In the genomic region with DNA sequence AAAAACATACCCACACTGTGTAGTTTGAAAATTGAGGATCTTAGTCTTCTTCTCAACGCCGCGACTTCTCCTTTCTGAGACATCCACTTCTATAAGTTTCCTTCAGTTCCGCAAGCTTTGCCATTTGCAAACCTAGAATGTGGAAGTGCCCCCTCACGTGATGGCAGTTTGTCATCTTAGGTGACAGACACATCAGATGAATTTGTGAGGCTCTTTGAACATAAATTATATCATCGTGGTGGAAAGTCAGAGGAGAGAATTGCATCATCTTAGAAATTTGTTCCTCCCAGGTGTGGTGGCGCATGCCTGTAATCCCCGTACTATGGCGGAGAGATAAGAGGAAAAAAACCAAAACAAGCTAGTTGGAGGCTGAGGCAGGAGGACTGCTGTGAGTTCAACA, we compare ENCODE assay signal across 11 mouse cellular contexts. TPM values are rescaled to one million over a fixed set of nuclear protein-coding genes. Genes with fewer than 3 reads are reported as not detected.
A peak's percentile ranks its signal among the peaks of the same experiment; 100 is the strongest.
DNase-seq lines count a peak whose midpoint lies in the region; ATAC-seq and TF ChIP-seq lines count a peak whose summit lies in the region.
"Had no signal": no experiment of that assay in that cellular context is flagged by ENCODE, and none has a peak within 500 bp of the region (broad histone marks: within the 10 kb centered on the region; RNA-seq: fewer than 3 reads in every experiment).

No protein-coding gene starts in this region.

- H3K9ac ChIP-seq in embryonic facial prominence, embryonic 14.5 days (ENCODE audit: low read depth, low read length): no peak overlapping the region
- H3K9ac ChIP-seq: lung, embryonic 15.5 days had no signal

- H3K4me2 ChIP-seq in embryonic facial prominence, embryonic 14.5 days (ENCODE audit: low read depth, low read length): no peak overlapping the region
- H3K4me2 ChIP-seq: lung, embryonic 15.5 days had no signal

- no peak for TF ChIP-seq CTCF in thymus, adult 2 months (IDR thresholded peaks at IDR 0.05; ENCODE audit: borderline replicate concordance, control insufficient read depth, extremely low read depth, insufficient read depth, low read length, poor library complexity)

- no peak for TF ChIP-seq POLR2A in thymus, adult 2 months (IDR thresholded peaks at IDR 0.05; ENCODE audit: control insufficient read depth, extremely low read depth, insufficient read depth, low read length, poor library complexity)

- WGBS in embryonic facial prominence, embryonic 14.5 days: 92% methylated on average over 9 of the region's 9 CpGs
- 93% methylated on average over 9 of the region's 9 CpGs for whole genome bisulfite sequencing in embryonic facial prominence, embryonic 10.5 days
- WGBS in thymus, adult 2 months: 31% methylated on average over 9 of the region's 9 CpGs

- no peak overlapping the region for H3K27ac ChIP-seq in embryonic facial prominence, embryonic 14.5 days (replicated peaks; ENCODE audit: low read depth, low read length)
- H3K27ac ChIP-seq in embryonic facial prominence, embryonic 10.5 days (replicated peaks): no peak overlapping the region
- H3K27ac ChIP-seq in thymus, adult 2 months (ENCODE audit: control insufficient read depth, insufficient read depth, low read length): peak overlapping the region; percentile 45; the same call in 1 of the 2 replicates
- H3K27ac ChIP-seq: lung, embryonic 15.5 days had no signal

- H3K4me1 ChIP-seq in embryonic facial prominence, embryonic 14.5 days (ENCODE audit: control insufficient read depth, insufficient read depth, low read length): no peaks in the 10 kb centered on the region
- H3K4me1 ChIP-seq in embryonic facial prominence, embryonic 10.5 days: peaks cover 9% of the 10 kb centered on the region
- no peaks in the 10 kb centered on the region for H3K4me1 ChIP-seq in thymus, adult 2 months (replicated peaks; ENCODE audit: control insufficient read depth, insufficient read depth, low read length)
- H3K4me1 ChIP-seq: lung, embryonic 15.5 days had no signal

- H3K36me3 ChIP-seq in embryonic facial prominence, embryonic 14.5 days (ENCODE audit: control insufficient read depth, insufficient read depth, low read length): no peaks in the 10 kb centered on the region
- H3K36me3 ChIP-seq in embryonic facial prominence, embryonic 10.5 days (replicated peaks): no peaks in the 10 kb centered on the region
- no peaks in the 10 kb centered on the region for H3K36me3 ChIP-seq in thymus, adult 2 months (ENCODE audit: control insufficient read depth, insufficient read depth, low read length)
- H3K36me3 ChIP-seq: lung, embryonic 15.5 days had no signal

- DNase-seq in embryonic facial prominence, embryonic 14.5 days (ENCODE audit: low spot score): peak; percentile 9
- no peak for DNase-seq in embryonic facial prominence, embryonic 10.5 days (ENCODE audit: low spot score)
- DNase-seq in thymus, adult 2 months: no peak
- DNase-seq in thymus, postnatal 36 days: no peak
- peak; percentile 84 to 86 for DNase-seq in monocyte, adult 2 months (ENCODE audit: low read depth in 1 of 2, low spot score in 2 of 2)
- no peak for DNase-seq in yolk sac, embryonic 10.5 days (ENCODE audit: low spot score)
- DNase-seq in urinary bladder, postnatal 10 days (ENCODE audit: low spot score): no peak
- no peak for DNase-seq in ovary, postnatal 36 days (ENCODE audit: low spot score)
- DNase-seq: cerebellum, adult 2 months had no signal

- no peaks in the 10 kb centered on the region for H3K9me3 ChIP-seq in embryonic facial prominence, embryonic 14.5 days (ENCODE audit: control insufficient read depth, low read length)
- H3K9me3 ChIP-seq in embryonic facial prominence, embryonic 10.5 days: no peaks in the 10 kb centered on the region
- H3K9me3 ChIP-seq: lung, embryonic 15.5 days had no signal

- H3K4me3 ChIP-seq in embryonic facial prominence, embryonic 14.5 days (ENCODE audit: low read depth, low read length): no peak overlapping the region
- no peak overlapping the region for H3K4me3 ChIP-seq in embryonic facial prominence, embryonic 10.5 days
- no peak overlapping the region for H3K4me3 ChIP-seq in thymus, adult 2 months (ENCODE audit: control insufficient read depth, insufficient read depth, low read length)
- H3K4me3 ChIP-seq: erythroblast, embryonic 14.5 days; lung, embryonic 15.5 days had no signal

- no peak for ATAC-seq in embryonic facial prominence, embryonic 14.5 days (ENCODE audit: low read depth)

- no peaks in the 10 kb centered on the region for H3K27me3 ChIP-seq in embryonic facial prominence, embryonic 14.5 days (replicated peaks; ENCODE audit: control insufficient read depth, insufficient read depth, low read length)
- H3K27me3 ChIP-seq in embryonic facial prominence, embryonic 10.5 days (replicated peaks; ENCODE audit: low read depth, poor library complexity, severe bottlenecking): no peaks in the 10 kb centered on the region
- H3K27me3 ChIP-seq in thymus, adult 2 months (ENCODE audit: control insufficient read depth, insufficient read depth, low read length): no peaks in the 10 kb centered on the region
- H3K27me3 ChIP-seq: lung, embryonic 15.5 days had no signal

RNA-seq across cellular contexts. Expression of a gene that starts 29.1 kb away (rescaled TPM):
- polyA plus RNA-seq in embryonic facial prominence, embryonic 14.5 days (2014; fragmentation: Nextera tagmentation; extraction: Ambion mirVana): 0.55 and 0.58 TPM in 2 replicates
- polyA plus RNA-seq in embryonic facial prominence, embryonic 10.5 days (2016; fragmentation: Nextera tagmentation; extraction: Ambion mirVana): 0.28 and 0.44 TPM in 2 replicates
- 7.1 and 8.5 TPM in 2 replicates for polyA plus RNA-seq in thymus, adult 2 months (2012; rRNA removed)

RNA-seq across cellular contexts. Expression of a gene that starts 45.8 kb away (rescaled TPM):
- polyA plus RNA-seq in embryonic facial prominence, embryonic 14.5 days (2014; fragmentation: Nextera tagmentation; extraction: Ambion mirVana): 25.1 and 25.5 TPM in 2 replicates
- 36.2 and 39.9 TPM in 2 replicates for polyA plus RNA-seq in embryonic facial prominence, embryonic 10.5 days (2016; fragmentation: Nextera tagmentation; extraction: Ambion mirVana)
- 58.6 and 63.6 TPM in 2 replicates for polyA plus RNA-seq in thymus, adult 2 months (2012; rRNA removed)

RNA-seq across cellular contexts. Expression of a gene that starts 57.6 kb away (rescaled TPM):
- 133 and 136 TPM in 2 replicates for polyA plus RNA-seq in embryonic facial prominence, embryonic 14.5 days (2014; fragmentation: Nextera tagmentation; extraction: Ambion mirVana)
- 222 TPM in 2 replicates for polyA plus RNA-seq in embryonic facial prominence, embryonic 10.5 days (2016; fragmentation: Nextera tagmentation; extraction: Ambion mirVana)
- 45.6 and 46.4 TPM in 2 replicates for polyA plus RNA-seq in thymus, adult 2 months (2012; rRNA removed)

RNA-seq across cellular contexts. Expression of a gene that starts 59.5 kb away (rescaled TPM):
- 984 and 996 TPM in 2 replicates for polyA plus RNA-seq in embryonic facial prominence, embryonic 14.5 days (2014; fragmentation: Nextera tagmentation; extraction: Ambion mirVana)
- polyA plus RNA-seq in embryonic facial prominence, embryonic 10.5 days (2016; fragmentation: Nextera tagmentation; extraction: Ambion mirVana): 1,009 and 1,074 TPM in 2 replicates
- 102 and 109 TPM in 2 replicates for polyA plus RNA-seq in thymus, adult 2 months (2012; rRNA removed)

Comparison
In these comparisons a context has a peak if more than half of its experiments do, and no peak if none do; other contexts are left out.
1. DNase-seq: peak in embryonic facial prominence, embryonic 14.5 days (single experiment) and monocyte, adult 2 months (2 of 2); none in embryonic facial prominence, embryonic 10.5 days (single experiment), thymus, adult 2 months (single experiment), thymus, postnatal 36 days (0 of 2), yolk sac, embryonic 10.5 days (single experiment), urinary bladder, postnatal 10 days (single experiment) and ovary, postnatal 36 days (single experiment).